Mouse (Mus musculus) thymus, adult 2 months (tissue): Measurements from ENCODE around the gene Plch2.

Source experiments
- CTCF ChIP-seq: fragments of 200-500 bp; IDR thresholded peaks from 2 replicates; pipeline ENCODE4 v1.5.1; 2012; ENCODE audit warnings: mild to moderate bottlenecking, control low read depth, low read length, moderate library complexity, borderline replicate concordance; ENCODE audit not compliant: control insufficient read depth, poor library complexity, insufficient read depth; ENCODE audit errors: extremely low read depth
- POLR2A ChIP-seq: fragments of 200-500 bp; IDR thresholded peaks from 2 replicates; pipeline ENCODE4 v1.6.1; 2012; ENCODE audit warnings: mild to moderate bottlenecking, low read length, control low read depth, moderate library complexity; ENCODE audit not compliant: control insufficient read depth, poor library complexity, insufficient read depth; ENCODE audit errors: extremely low read depth

DNA sequence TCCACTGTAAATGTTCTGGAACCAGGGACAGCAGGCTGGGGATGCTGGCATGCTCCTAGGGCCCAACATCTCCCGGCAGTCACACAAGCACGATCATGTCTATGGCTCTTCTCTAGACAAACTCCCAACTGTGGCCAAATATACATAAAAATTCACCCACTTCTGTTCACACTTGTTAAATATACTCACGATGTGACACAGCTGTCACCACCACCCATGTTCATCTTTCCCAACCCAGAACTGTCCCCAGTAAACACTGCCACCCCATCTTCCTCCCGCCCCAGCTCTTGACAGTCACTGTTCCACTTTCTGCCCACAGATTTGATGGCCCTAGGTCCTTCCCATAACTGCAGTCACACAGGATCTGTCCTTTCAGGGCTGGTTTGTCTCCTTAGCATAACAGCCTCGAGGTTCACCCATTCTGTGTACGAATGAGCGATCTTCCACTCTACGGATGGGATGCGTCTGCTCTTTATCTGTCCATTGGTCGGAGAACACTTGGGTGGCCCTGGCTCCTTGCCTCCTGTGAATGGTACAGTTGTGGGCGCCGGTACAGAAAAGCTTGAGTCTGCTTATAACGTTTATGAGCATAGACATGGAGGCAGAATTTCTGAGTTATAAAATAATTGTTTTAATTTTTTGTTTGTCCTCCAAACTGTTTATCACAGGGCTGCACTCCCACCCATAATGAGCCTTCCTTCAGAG lies 99.1 kb downstream of the Plch2 start:
- TF ChIP-seq CTCF = no peak
- TF ChIP-seq POLR2A = no peak
